Mouse (Mus musculus) T-helper 2 cell (primary cell): Measurements from ENCODE around the gene Klra9.
"Not testable (repeated sequence)": the region's sequence is repeated elsewhere in the genome, so short reads cannot be mapped to it uniquely, and the experiment has no call there.

ENCODE experiments used
- in situ Hi-C: fragments of 300-600 bp; cut with MboI, MseI; formaldehyde crosslinking; loops from one replicate; pipeline ENCODE4 v1.15.1; 2025; ENCODE audit warnings: high pct_unique_total_duplicates

Gene Klra9

DNA sequence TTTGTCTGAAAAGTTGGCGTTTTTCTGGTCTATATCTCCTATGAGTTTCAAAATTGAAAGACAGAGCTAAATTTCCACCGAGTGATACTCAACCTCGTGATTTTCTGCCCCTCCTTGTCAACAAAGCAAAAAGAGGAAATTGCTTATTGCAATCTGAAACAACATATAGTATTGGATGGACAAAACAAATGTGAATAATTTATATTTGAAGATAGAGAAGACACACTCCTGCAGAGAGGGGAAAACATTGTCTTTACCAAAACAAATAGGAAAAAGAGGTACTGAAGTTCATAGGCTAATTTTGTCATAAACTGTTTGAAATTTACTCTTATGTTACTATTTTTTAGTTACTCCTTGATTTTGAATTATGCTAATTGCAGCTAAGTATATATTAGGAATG, at the start of gene Klra9:
Gene Klra9 (minus strand): TSS at position 101 of the 400 bp plus-strand sequence.
- in situ Hi-C loops, result not testable (repeated sequence)

- in situ Hi-C loops, result no loop called here
These were observed 44.6 kb upstream of the Klra9 start for GRCm38 (mm10) chr6:130237536-130237935.

DNA sequence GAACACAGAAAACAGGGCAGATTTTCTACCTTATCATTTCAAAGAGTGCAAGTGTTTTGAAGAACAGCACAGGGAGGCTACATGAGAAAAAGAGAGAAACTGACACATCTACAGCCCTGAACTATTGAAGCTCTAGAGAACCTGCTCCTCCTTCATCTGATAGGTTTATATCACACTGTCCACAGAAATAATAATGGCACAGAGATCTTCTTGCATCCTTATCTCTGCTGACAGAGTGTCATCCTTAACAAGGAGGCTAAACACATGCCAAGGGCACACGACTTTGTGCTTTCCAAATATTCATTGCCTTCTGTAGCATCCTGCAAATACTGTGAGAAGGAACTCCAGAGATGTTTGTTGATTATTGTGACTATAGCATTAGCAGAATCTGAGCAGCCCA, 43.7 kb upstream of the Klra9 start:
- in situ Hi-C loops, result no loop called here

GRCm38 (mm10) chr6:130233222-130233621, 40.3 kb upstream of the Klra9 start, which contains the start of gene Klra7:
Gene Klra7, minus strand, starts transcription at chr6:130233322.
- in situ Hi-C loops, result no loop called here

DNA sequence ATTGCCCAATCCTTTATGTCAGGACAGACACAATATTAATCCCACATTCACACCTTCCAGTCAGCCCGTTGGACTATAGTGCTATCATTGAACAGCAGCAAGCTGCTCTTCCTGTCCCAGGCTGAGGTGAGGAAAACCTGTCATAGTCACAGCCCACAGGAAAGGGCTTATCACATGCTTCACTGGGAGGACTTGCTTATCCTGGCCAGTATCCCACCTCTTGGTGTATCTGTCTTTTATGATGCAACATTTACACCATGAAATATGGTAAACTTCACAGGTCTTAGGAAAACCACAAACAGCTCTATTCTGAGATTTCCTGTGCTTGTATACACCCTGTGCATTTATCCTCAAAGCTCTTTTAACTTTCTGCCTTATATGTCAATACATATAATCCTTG, 4.5 kb upstream of the Klra9 start:
- in situ Hi-C loops, result not testable (repeated sequence)

DNA sequence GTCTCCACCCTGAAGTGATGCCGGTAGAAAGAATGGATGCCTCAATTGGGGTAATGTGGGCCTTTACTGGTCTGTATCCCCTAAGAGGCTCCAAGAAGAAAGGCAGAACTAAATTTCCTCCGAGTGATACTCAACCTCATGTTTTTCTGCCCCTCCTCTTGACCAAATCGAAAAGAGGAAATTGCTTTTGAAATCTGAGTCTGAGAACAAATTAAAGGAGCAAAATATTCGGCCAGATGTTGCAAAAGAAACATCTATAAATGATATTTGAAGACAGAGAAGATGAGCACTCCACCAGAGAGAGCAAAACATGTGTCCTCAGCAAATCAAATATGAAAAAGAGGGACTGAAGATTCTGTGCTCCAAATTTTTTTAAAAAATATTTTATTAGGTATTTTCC, 63.1 kb downstream of the Klra9 start, which contains the start of gene Klra8:
Gene Klra8 (minus strand): TSS at position 101 of the 400 bp plus-strand sequence.
- in situ Hi-C loops, result not testable (repeated sequence)
